Mouse (Mus musculus): ENCODE measurements around the gene Dis3l2.
A peak's percentile ranks its signal among the peaks of the same experiment; 100 is the strongest.

The Dis3l2 gene

GRCm38 (mm10) chr1:87089251-87089650 lies 385.6 kb downstream of the Dis3l2 start:
- no peak for DNase-seq

GRCm38 (mm10) chr1:87089828-87090227 lies 386.2 kb downstream of the Dis3l2 start, which contains the start of gene Alppl2:
Alppl2 (minus strand) TSS chr1:87089928.
- DNase-seq: no peak

- DNase-seq: no peak
Measured at GRCm38 (mm10) chr1:87095642-87096041, 392.0 kb downstream of the Dis3l2 start.

- DNase-seq: peak; percentile 70 to 77
Measured at GRCm38 (mm10) chr1:87098358-87098975, 394.9 kb downstream of the Dis3l2 start.

Measured in kidney, postnatal 25 days (tissue).